11 mouse cellular contexts compared by ENCODE assay signal in genomic region chr2:29879964-29880830, GRCm38 (mm10). TPM values are rescaled to one million over a fixed set of nuclear protein-coding genes. Genes with fewer than 3 reads are reported as not detected.
A peak's percentile ranks its signal among the peaks of the same experiment; 100 is the strongest.
DNase-seq lines count a peak whose midpoint lies in the region; ATAC-seq lines count a peak whose summit lies in the region.
"Had no signal": no experiment of that assay in that cellular context is flagged by ENCODE, and none has a peak within 500 bp of the region (broad histone marks: within the 10 kb centered on the region; RNA-seq: fewer than 3 reads in every experiment).

No protein-coding gene starts in this region.

- H3K9ac ChIP-seq in intestine, embryonic 16.5 days (ENCODE audit: low read depth, low read length): no peak overlapping the region
- no peak overlapping the region for H3K9ac ChIP-seq in intestine, embryonic 15.5 days
- H3K9ac ChIP-seq: hindbrain, embryonic 13.5 days had no signal

- no peak overlapping the region for H3K4me3 ChIP-seq in intestine, embryonic 16.5 days (ENCODE audit: low read length)
- H3K4me3 ChIP-seq in intestine, embryonic 15.5 days (replicated peaks): no peak overlapping the region
- H3K4me3 ChIP-seq: hindbrain, embryonic 13.5 days; limb, embryonic 10.5 days had no signal

- ATAC-seq in intestine, embryonic 16.5 days: 0 out of 2 replicates have a peak, but pooled peaks have one; percentile 19
- ATAC-seq in intestine, embryonic 15.5 days: no peak

- H3K4me2 ChIP-seq in intestine, embryonic 16.5 days (ENCODE audit: low read depth, low read length): no peak overlapping the region
- no peak overlapping the region for H3K4me2 ChIP-seq in intestine, embryonic 15.5 days (replicated peaks)
- H3K4me2 ChIP-seq: hindbrain, embryonic 13.5 days had no signal

- no peaks in the 10 kb centered on the region for H3K27me3 ChIP-seq in intestine, embryonic 16.5 days (replicated peaks; ENCODE audit: control insufficient read depth, insufficient read depth, low read length)
- H3K27me3 ChIP-seq in intestine, embryonic 15.5 days (replicated peaks): no peaks in the 10 kb centered on the region
- H3K27me3 ChIP-seq: hindbrain, embryonic 13.5 days had no signal

- H3K9me3 ChIP-seq in intestine, embryonic 16.5 days (ENCODE audit: control insufficient read depth, low read length): peaks cover 4% of the 10 kb centered on the region; the same call in 1 of the 2 replicates
- H3K9me3 ChIP-seq in intestine, embryonic 15.5 days: no peaks in the 10 kb centered on the region
- H3K9me3 ChIP-seq: hindbrain, embryonic 13.5 days; limb, embryonic 10.5 days had no signal

- H3K4me1 ChIP-seq in intestine, embryonic 16.5 days (ENCODE audit: control insufficient read depth, insufficient read depth, low read length): peaks cover 5% of the 10 kb centered on the region; the same call in 1 of the 2 replicates
- H3K4me1 ChIP-seq in intestine, embryonic 15.5 days (replicated peaks): no peaks in the 10 kb centered on the region
- H3K4me1 ChIP-seq: limb, embryonic 10.5 days had no signal

- WGBS in intestine, embryonic 16.5 days: 71% methylated on average over 17 of the region's 17 CpGs
- WGBS in intestine, embryonic 15.5 days: 71% methylated on average over 17 of the region's 17 CpGs

- peak; percentile 18 to 23 for DNase-seq in urinary bladder, postnatal 36 days (ENCODE audit: low spot score in 2 of 2)
- DNase-seq in urinary bladder, adult 2 months (ENCODE audit: low spot score): no peak
- DNase-seq in adrenal gland, postnatal 25 days: peak; percentile 74
- no peak for DNase-seq in thymus, postnatal 25 days
- no peak for DNase-seq in gastrocnemius, postnatal 4 days (ENCODE audit: low spot score in 2 of 2)
- DNase-seq: kidney, postnatal 10 days; midbrain, embryonic 14.5 days had no signal

- H3K27ac ChIP-seq in intestine, embryonic 16.5 days (ENCODE audit: low read length): no peak overlapping the region
- no peak overlapping the region for H3K27ac ChIP-seq in intestine, embryonic 15.5 days
- H3K27ac ChIP-seq: hindbrain, embryonic 13.5 days; limb, embryonic 10.5 days had no signal

- H3K36me3 ChIP-seq in intestine, embryonic 16.5 days (ENCODE audit: control insufficient read depth, insufficient read depth, low read length): no peaks in the 10 kb centered on the region
- H3K36me3 ChIP-seq in intestine, embryonic 15.5 days: no peaks in the 10 kb centered on the region

RNA-seq across cellular contexts. Expression of gene Odf2, which starts 8.8 kb away (rescaled TPM):
- 30.5 and 37.1 TPM in 2 replicates for polyA plus RNA-seq in intestine, embryonic 16.5 days (2015; fragmentation: Nextera tagmentation; extraction: Ambion mirVana)
- 43.0 and 44.9 TPM in 2 replicates for polyA plus RNA-seq in intestine, embryonic 15.5 days (2015; fragmentation: Nextera tagmentation; extraction: Ambion mirVana)
- 41.9 and 48.8 TPM in 2 replicates for polyA plus RNA-seq in urinary bladder, adult 2 months (2012; rRNA removed)
- total RNA-seq in adrenal gland, postnatal 25 days (2021): 51.0 and 66.3 TPM in 2 replicates
- total RNA-seq in gastrocnemius, postnatal 4 days (2021): 10 to 100 TPM; 35.6 to 40.8 TPM

RNA-seq across cellular contexts. Expression of gene Cercam, which starts 11.2 kb away (rescaled TPM):
- polyA plus RNA-seq in intestine, embryonic 16.5 days (2015; fragmentation: Nextera tagmentation; extraction: Ambion mirVana): 24.5 and 24.8 TPM in 2 replicates
- polyA plus RNA-seq in intestine, embryonic 15.5 days (2015; fragmentation: Nextera tagmentation; extraction: Ambion mirVana): 23.7 and 24.2 TPM in 2 replicates
- 44.7 and 49.3 TPM in 2 replicates for polyA plus RNA-seq in urinary bladder, adult 2 months (2012; rRNA removed)
- 11.3 and 11.6 TPM in 2 replicates for total RNA-seq in adrenal gland, postnatal 25 days (2021)
- 10 to 100 TPM; 40.0 to 52.1 TPM for total RNA-seq in gastrocnemius, postnatal 4 days (2021)

RNA-seq across cellular contexts. Expression of gene Gle1, which starts 55.0 kb away (rescaled TPM):
- 38.2 and 44.6 TPM in 2 replicates for polyA plus RNA-seq in intestine, embryonic 16.5 days (2015; fragmentation: Nextera tagmentation; extraction: Ambion mirVana)
- polyA plus RNA-seq in intestine, embryonic 15.5 days (2015; fragmentation: Nextera tagmentation; extraction: Ambion mirVana): 44.5 and 45.5 TPM in 2 replicates
- polyA plus RNA-seq in urinary bladder, adult 2 months (2012; rRNA removed): 34.0 and 38.4 TPM in 2 replicates
- 39.1 and 41.9 TPM in 2 replicates for total RNA-seq in adrenal gland, postnatal 25 days (2021)
- 10 to 100 TPM; 30.4 to 32.6 TPM for total RNA-seq in gastrocnemius, postnatal 4 days (2021)

Comparison
In these comparisons a context has a peak if more than half of its experiments do, and no peak if none do; other contexts are left out.
1. DNase-seq: peak in urinary bladder, postnatal 36 days (2 of 2) and adrenal gland, postnatal 25 days (single experiment); none in urinary bladder, adult 2 months (single experiment), thymus, postnatal 25 days (single experiment) and gastrocnemius, postnatal 4 days (0 of 2).